In genomic region chr11:46128548-46128945, GRCm38 (mm10) we compare ENCODE assay signal across 10 mouse cellular contexts. TPM values are rescaled to one million over a fixed set of nuclear protein-coding genes. Genes with fewer than 3 reads are reported as not detected.
DNase-seq lines count a peak whose midpoint lies in the region; ATAC-seq and TF ChIP-seq lines count a peak whose summit lies in the region.
"Had no signal": no experiment of that assay in that cellular context is flagged by ENCODE, and none has a peak within 500 bp of the region (broad histone marks: within the 10 kb centered on the region; RNA-seq: fewer than 3 reads in every experiment).

No protein-coding gene starts in this region.

- no peak overlapping the region for H3K4me3 ChIP-seq in midbrain, embryonic 10.5 days
- no peak overlapping the region for H3K4me3 ChIP-seq in midbrain, embryonic 16.5 days (ENCODE audit: low read depth, low read length)
- no peak overlapping the region for H3K4me3 ChIP-seq in limb, embryonic 10.5 days
- H3K4me3 ChIP-seq in olfactory bulb, adult 2 months (ENCODE audit: insufficient read depth, low read depth, low read length) = no peak overlapping the region
- H3K4me3 ChIP-seq: embryonic facial prominence, embryonic 15.5 days had no signal

- no peak overlapping the region for H3K9ac ChIP-seq in midbrain, embryonic 16.5 days (ENCODE audit: low read depth, low read length)
- H3K9ac ChIP-seq: embryonic facial prominence, embryonic 15.5 days had no signal

- no peak for ATAC-seq in midbrain, embryonic 16.5 days
- peak; percentile 73 for ATAC-seq in erythroid progenitor cell, adult 5-6 weeks (replicated peaks; ENCODE audit: low FRiP score, poor library complexity, severe bottlenecking)
- peak; percentile 62 to 69; a peak in 3 of 4 replicates for ATAC-seq in hematopoietic stem cell, adult 5-6 weeks (replicated peaks in 1 of 2; ENCODE audit: insufficient read depth in 1 of 2, low FRiP score in 2 of 2, low TSS enrichment in 1 of 2, low read depth in 1 of 2, poor library complexity in 2 of 2, severe bottlenecking in 2 of 2)

- peak; percentile 30 for DNase-seq in midbrain, embryonic 10.5 days (ENCODE audit: low spot score)
- DNase-seq in adrenal gland, postnatal 25 days = peak; percentile 83
- DNase-seq in limb, embryonic 10.5 days (ENCODE audit: low spot score) = peak; percentile 42
- peak; percentile 73 for DNase-seq in urinary bladder, postnatal 14 days (ENCODE audit: low spot score)

- TF ChIP-seq POLR2A in olfactory bulb, adult 2 months (IDR thresholded peaks at IDR 0.05; ENCODE audit: insufficient read depth, low read depth, low read length) = no peak

- 71% methylated on average over 9 of the region's 9 CpGs for whole genome bisulfite sequencing in midbrain, embryonic 10.5 days
- WGBS in midbrain, embryonic 16.5 days = 68% methylated on average over 9 of the region's 9 CpGs
- 73% methylated on average over 9 of the region's 9 CpGs for WGBS in limb, embryonic 10.5 days
- WGBS in olfactory bulb, adult 2 months = 70% methylated on average over 9 of the region's 9 CpGs

- H3K27me3 ChIP-seq in midbrain, embryonic 10.5 days (ENCODE audit: low read depth, poor library complexity, severe bottlenecking) = no peaks in the 10 kb centered on the region
- no peaks in the 10 kb centered on the region for H3K27me3 ChIP-seq in midbrain, embryonic 16.5 days (ENCODE audit: control insufficient read depth, insufficient read depth, low read depth, low read length)
- H3K27me3 ChIP-seq in limb, embryonic 10.5 days (ENCODE audit: low read depth, poor library complexity, severe bottlenecking) = no peaks in the 10 kb centered on the region
- H3K27me3 ChIP-seq: embryonic facial prominence, embryonic 15.5 days had no signal

- peaks cover 9% of the 10 kb centered on the region; the same call in 1 of the 2 replicates for H3K36me3 ChIP-seq in midbrain, embryonic 10.5 days
- peaks cover 19% of the 10 kb centered on the region for H3K36me3 ChIP-seq in midbrain, embryonic 16.5 days (ENCODE audit: control insufficient read depth, insufficient read depth, low read length)
- peaks cover 28% of the 10 kb centered on the region for H3K36me3 ChIP-seq in limb, embryonic 10.5 days

- peaks cover 5% of the 10 kb centered on the region; the same call in 1 of the 2 replicates for H3K4me1 ChIP-seq in midbrain, embryonic 10.5 days
- no peaks in the 10 kb centered on the region for H3K4me1 ChIP-seq in midbrain, embryonic 16.5 days (ENCODE audit: control insufficient read depth, insufficient read depth, low read length)
- H3K4me1 ChIP-seq in limb, embryonic 10.5 days = 0 out of 2 replicates have a peak, but pooled peaks cover 4% of the 10 kb centered on the region
- no peaks in the 10 kb centered on the region for H3K4me1 ChIP-seq in olfactory bulb, adult 2 months (ENCODE audit: control insufficient read depth, insufficient read depth, low read length)
- H3K4me1 ChIP-seq: embryonic facial prominence, embryonic 15.5 days had no signal

- TF ChIP-seq CTCF in olfactory bulb, adult 2 months (IDR thresholded peaks at IDR 0.05; ENCODE audit: insufficient read depth, low read depth, low read length) = peak; percentile 47; the same call in 1 of the 2 replicates

- no peak overlapping the region for H3K4me2 ChIP-seq in midbrain, embryonic 16.5 days (ENCODE audit: low read length)
- H3K4me2 ChIP-seq: embryonic facial prominence, embryonic 15.5 days had no signal

- H3K9me3 ChIP-seq in midbrain, embryonic 10.5 days (replicated peaks) = no peaks in the 10 kb centered on the region
- no peaks in the 10 kb centered on the region for H3K9me3 ChIP-seq in midbrain, embryonic 16.5 days (replicated peaks; ENCODE audit: control insufficient read depth, low read length, poor library complexity, severe bottlenecking)
- H3K9me3 ChIP-seq in limb, embryonic 10.5 days (replicated peaks) = no peaks in the 10 kb centered on the region
- H3K9me3 ChIP-seq: embryonic facial prominence, embryonic 15.5 days had no signal

- no peak overlapping the region for H3K27ac ChIP-seq in midbrain, embryonic 10.5 days (replicated peaks)
- H3K27ac ChIP-seq in midbrain, embryonic 16.5 days (ENCODE audit: low read length) = no peak overlapping the region
- H3K27ac ChIP-seq in limb, embryonic 10.5 days = no peak overlapping the region
- no peak overlapping the region for H3K27ac ChIP-seq in olfactory bulb, adult 2 months (ENCODE audit: insufficient read depth, low read depth, low read length)
- H3K27ac ChIP-seq: embryonic facial prominence, embryonic 15.5 days had no signal

RNA-seq across cellular contexts. Expression of gene Nipal4, which starts 37.8 kb away (rescaled TPM):
- 1.00 and 1.3 TPM in 2 replicates for polyA plus RNA-seq in midbrain, embryonic 10.5 days (2016; fragmentation: Nextera tagmentation; extraction: Ambion mirVana)
- polyA plus RNA-seq in midbrain, embryonic 16.5 days (2015; fragmentation: Nextera tagmentation; extraction: Ambion mirVana) = 0.15 and 0.52 TPM in 2 replicates
- 0.09 TPM in 1 of 2 replicates, not detected in the other for total RNA-seq in adrenal gland, postnatal 25 days (2021)
- total RNA-seq in erythroid progenitor cell, adult 5-6 weeks (2015; ENCODE audit: low replicate concordance) = not detected in 2 replicates
- total RNA-seq in erythroid progenitor cell, adult 5-6 weeks (2017; ENCODE audit: low replicate concordance) = not detected in 2 replicates
- not detected in 2 replicates for total RNA-seq in hematopoietic stem cell, adult 5-6 weeks (2017)
- 0.36 TPM in 2 replicates for polyA plus RNA-seq in limb, embryonic 10.5 days (2016; fragmentation: Nextera tagmentation; extraction: Ambion mirVana)
- polyA plus RNA-seq in olfactory bulb, adult 2 months (2012; ENCODE audit: insufficient read depth, insufficient read length, low replicate concordance, missing spikeins) = not detected in 2 replicates
- polyA plus RNA-seq: neural tube, embryonic 14.5 days had no signal

Comparison
In these comparisons a context has a peak if more than half of its experiments do, and no peak if none do; other contexts are left out.
1. DNase-seq: peak in every context shown above with its lines; median percentile 83 in adrenal gland, postnatal 25 days; 73 in urinary bladder, postnatal 14 days; 42 in limb, embryonic 10.5 days; 30 in midbrain, embryonic 10.5 days.